Mouse (Mus musculus) spleen, embryonic (tissue): ENCODE measurements around the gene Scd2.

Experiments used
- CTCF ChIA-PET: fragments of 350-600 bp; sonication (Branson Sonifier 250); formaldehyde crosslinking; loops from one replicate; lab custom pipeline; 2022; lab: Charles Lee

The Scd2 gene

GRCm38 (mm10) chr19:44267499-44268002 lies 25.9 kb upstream of the Scd2 start:
- CTCF ChIA-PET = interaction anchor here (1.3 to 2.1 kb wide), 2 partner anchors 15 to 17 kb away, joined by 5 to 9 read pairs; no protein-coding TSS in a partner anchor

DNA sequence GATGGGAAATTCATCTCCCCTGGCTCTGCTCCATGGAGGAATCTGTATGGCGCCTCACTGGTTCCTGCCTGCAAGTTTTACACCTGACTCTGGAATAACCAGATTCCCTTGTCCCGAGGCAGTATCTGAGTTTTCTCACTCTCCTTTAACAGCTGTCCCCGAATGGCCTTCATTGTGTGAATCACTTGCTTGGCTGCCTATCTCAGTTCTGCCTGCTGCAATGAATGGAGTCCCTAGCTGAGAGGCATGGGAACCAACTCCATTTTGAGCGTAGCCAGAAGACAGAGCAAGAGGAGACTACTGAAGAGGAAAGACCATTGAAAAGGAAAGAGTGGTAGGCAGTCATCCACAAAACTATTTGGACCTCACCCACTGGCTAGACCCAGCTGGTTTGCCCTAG lies 19.8 kb upstream of the Scd2 start:
- CTCF ChIA-PET = no interaction called here

- CTCF ChIA-PET = no interaction called here
Observed at GRCm38 (mm10) chr19:44274452-44274851, 19.0 kb upstream of the Scd2 start.

DNA sequence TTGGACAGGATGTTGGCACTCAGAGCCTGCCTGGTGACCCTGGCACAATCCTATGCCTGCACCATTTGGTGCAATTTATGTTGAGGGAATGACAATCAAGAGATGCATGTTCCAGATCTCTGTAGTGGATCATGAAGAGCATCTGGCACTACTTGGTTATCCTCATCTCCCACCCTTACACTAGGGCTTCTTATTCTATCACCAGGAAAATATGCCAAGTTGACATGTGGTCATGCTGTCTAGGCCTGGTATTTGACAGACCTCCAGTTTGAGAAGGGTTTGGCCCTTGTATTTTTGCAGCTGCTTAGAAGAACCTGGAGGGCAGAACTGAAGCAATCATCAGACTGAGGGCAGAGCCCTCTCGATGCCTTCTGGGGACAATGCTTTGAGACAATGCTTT lies 18.1 kb upstream of the Scd2 start:
- CTCF ChIA-PET = no interaction called here

DNA sequence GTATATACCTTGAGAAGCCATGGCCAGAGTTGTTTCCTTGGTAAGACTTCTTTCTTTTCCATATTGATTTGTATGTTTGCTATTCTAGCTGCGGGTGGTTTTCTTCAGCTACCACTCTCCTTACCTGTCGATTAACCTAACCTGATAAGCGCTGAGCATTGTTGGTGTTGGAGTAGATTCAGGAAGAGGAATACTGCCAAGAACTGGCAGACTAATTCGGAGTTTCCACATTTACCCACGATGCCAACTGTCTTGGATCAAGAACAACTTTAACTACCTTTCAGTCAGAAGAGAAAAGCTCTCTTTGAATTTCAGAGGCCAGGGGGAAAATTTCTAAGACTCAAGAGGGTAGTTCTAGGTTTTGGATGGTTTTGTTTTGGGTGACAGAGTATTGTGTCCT lies 16.6 kb upstream of the Scd2 start:
- CTCF ChIA-PET = no interaction called here

GRCm38 (mm10) chr19:44277931-44278330 lies 15.5 kb upstream of the Scd2 start:
- CTCF ChIA-PET = interaction anchor here (0.7 kb wide), 1 partner anchor 137 kb away, joined by 3 read pairs; no protein-coding TSS in a partner anchor

DNA sequence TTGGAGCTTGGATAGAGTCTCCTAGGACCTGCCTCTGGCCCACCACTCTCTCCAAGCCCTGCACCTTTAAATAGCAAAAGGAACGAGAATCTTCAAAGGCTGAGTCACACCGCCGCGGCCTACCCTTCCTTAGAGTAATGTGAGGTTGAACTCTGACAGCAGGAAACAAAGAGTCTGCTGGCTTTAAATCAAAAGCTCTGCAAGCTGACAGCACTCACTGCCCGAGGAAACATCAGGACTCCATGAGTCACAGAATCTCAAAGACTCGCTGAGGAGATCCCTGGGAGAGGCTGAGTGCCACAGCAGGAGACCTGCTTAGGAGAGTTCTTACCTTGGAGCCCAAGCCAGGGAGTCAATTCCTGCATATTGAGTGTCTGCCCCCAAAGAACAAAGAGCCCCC lies 12.7 kb upstream of the Scd2 start:
- CTCF ChIA-PET = interaction anchor here (1.8 kb wide), 1 partner anchor 17 kb away, joined by 4 read pairs; no protein-coding TSS in a partner anchor

- CTCF ChIA-PET = interaction anchor here (1.2 to 1.8 kb wide), 2 partner anchors 14 to 18 kb away, joined by 4 to 5 read pairs; no protein-coding TSS in a partner anchor
Observed at GRCm38 (mm10) chr19:44281825-44282447, 11.5 kb upstream of the Scd2 start.

DNA sequence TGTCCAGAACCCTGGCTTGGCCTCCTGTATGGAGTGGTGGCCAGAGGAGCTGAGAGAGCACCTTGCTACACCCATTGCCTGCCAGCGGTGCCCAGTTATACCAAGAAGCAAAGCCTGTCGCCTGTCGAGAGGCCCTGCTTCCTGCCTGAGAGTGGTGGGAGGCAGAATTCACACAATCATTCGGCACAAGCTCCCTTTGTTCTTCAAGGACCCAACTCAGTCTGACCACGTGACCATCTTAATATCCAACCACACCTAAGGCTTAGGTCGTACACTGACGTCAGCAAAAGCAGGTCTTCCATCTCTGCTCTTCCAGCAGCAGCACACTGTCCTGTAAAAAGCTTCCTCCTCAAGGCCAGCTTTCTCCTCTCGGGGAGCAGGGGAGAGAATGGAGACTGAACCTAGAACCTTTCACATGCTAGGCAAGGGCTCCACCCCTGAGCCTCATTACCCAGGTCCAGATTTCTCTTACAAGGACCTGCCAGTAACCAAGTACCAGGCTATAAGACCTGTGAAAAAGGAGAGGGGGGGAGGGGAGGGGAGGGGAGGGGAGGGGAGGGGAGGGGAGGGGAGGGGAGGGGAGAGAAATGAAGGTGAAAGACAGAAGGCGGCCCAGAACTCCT lies 10.8 kb upstream of the Scd2 start:
- CTCF ChIA-PET = interaction anchor here (1.2 kb wide), 1 partner anchor 15 kb away, joined by 5 read pairs; no protein-coding TSS in a partner anchor

DNA sequence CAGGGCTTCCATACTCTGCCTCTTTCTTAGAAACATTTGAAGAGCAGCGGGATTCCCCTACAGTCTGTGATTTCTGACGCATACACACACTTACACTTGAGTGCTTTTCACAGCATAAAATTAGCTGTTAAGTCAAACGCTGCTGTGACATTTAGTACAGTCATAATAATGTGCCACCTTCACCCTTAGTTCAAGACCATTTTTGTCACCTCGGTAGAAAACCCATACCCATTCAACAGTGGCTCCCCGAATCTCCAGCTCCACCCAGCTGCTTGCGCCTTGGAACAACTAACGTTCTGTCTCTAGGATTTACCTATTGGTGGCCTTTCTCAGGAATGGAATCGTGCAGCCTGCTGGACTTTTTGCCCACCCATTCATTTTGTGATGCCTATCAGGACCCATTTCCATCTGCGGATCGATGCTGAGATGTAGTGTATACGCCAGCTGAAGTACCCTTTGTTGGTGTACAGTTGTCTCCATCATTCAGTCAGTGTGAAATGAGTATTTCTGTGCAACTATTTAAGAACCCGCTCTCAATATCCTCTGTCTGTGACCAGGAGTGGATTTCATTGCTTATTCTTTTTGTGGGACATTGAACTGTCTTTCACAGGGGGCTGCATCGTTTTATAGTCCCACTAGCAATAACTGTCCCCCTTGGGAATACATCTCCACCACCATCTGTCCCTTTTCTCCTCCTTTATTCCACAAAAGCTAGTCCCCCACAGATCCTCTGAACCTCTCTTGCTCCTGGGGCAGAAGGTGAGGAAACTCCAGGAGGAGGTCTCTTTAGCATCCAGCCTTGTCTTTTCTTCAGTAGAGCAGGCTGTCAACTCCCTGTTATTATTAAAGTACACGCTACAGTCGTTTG lies 10.1 kb upstream of the Scd2 start:
- CTCF ChIA-PET = interaction anchor here (0.6 to 1.2 kb wide), 3 partner anchors 10 to 104 kb away, joined by 3 to 5 read pairs (median 4); partner anchors contain the start of gene Scd2

GRCm38 (mm10) chr19:44284025-44284695 lies 9.3 kb upstream of the Scd2 start:
- CTCF ChIA-PET = interaction anchor here (0.6 to 0.9 kb wide), 2 partner anchors 9 to 105 kb away, joined by 3 to 4 read pairs; partner anchors contain the start of gene Scd2

DNA sequence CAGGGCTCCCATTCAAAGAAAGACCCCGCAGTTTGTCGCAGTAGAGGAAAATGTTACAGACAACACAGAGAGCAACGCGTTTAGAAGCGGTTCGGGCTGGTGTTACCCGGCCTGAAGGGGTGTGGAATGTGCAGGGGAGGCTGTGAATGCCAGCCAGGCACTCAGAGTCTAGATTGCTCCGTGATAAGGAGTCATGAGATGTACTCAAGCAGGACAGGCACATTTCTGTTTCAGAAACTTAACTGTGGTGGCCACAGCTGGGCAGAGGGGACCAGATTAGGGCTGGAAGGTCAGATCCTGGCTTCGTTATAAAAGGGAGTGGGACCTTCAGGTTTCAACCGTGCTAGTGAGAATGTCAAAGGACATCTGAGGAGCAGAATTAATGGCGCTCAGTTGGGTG lies 8.8 kb upstream of the Scd2 start:
- CTCF ChIA-PET = interaction anchor here (0.6 kb wide), 1 partner anchor 788 kb away, joined by 3 read pairs; no protein-coding TSS in a partner anchor

- CTCF ChIA-PET = interaction anchor here (0.6 kb wide), 1 partner anchor 789 kb away, joined by 3 read pairs; no protein-coding TSS in a partner anchor
Observed at GRCm38 (mm10) chr19:44285554-44285953, 7.9 kb upstream of the Scd2 start.

DNA sequence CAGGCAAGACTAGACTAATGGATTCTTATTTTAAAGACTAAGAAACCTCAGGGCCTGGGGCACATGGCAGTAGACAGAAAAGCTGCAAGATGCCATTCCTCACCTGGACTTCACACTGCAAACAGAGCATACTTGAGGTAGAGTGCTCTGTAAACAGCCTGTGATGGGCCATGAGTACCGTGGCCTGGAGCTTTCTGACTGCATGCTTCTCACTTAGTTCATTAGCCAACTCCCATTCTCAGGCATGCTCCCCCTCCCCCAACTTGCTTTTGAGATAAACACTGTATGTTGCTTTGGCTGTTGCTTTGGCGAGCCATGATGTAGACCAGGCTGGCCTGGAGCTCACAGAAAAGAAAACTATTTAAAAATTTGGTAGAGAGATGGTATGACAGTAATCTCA lies 7.4 kb upstream of the Scd2 start:
- CTCF ChIA-PET = no interaction called here

- CTCF ChIA-PET = no interaction called here
Observed at GRCm38 (mm10) chr19:44287415-44288110, 5.9 kb upstream of the Scd2 start.

- CTCF ChIA-PET = no interaction called here
Observed at GRCm38 (mm10) chr19:44292083-44292482, 1.4 kb upstream of the Scd2 start.

DNA sequence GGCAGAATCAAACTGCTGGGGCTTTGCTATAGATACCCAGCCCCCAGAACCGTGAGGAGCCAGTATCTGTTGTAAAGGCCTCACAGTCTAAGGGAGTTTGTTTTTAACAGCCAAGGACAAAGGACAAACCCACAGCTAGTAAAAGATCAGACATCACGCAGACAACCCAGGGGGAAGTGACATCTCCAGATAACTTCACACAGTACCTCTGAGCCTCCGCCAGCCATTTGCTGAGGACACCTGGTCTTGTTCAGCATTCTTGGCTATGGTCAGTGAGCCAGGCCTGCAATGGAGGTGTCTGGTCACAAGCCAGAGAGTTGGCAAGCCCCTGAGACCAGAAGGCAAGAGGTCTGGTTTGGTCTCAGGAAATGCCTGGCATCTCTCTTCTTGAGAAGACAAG lies 991 bp upstream of the Scd2 start:
- CTCF ChIA-PET = no interaction called here

DNA sequence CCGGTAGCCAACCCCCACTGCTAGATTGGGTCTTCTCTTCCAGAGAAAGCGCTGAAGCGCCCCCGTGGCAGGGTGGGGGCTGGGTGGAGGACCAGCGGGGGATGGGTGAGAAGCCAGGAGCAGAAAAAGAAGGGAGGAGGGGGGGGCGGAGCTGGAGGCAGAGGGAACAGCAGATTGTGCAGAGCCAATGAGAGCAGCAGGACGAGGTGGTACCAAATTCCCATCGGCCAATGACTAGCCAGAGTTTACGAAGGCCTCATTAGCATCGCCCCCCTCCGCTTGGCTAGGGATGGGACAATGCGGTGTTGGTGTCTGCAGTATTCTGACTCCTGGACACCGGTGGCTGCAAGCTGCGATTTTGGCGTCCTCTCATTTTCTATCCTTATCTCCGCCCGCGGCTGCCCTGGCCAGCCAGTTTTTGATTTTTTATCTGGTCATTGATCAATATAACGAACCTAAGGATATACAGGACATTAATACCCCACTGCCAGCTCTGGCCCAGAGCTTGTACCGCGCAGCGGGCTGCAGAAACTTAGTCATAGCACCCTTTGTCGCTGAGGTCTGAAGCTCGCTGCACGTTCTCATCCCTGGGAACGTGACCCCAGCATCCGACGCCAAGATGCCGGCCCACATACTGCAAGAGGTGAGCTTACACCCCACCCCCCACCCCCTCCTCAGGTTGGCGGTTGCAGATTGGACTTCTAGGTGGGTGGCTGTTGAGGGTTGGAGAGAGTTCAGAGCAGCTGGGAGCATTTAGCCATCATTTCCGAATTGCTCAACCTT lies 486 bp downstream of the Scd2 start:
- CTCF ChIA-PET = interaction anchor here (0.6 to 1.5 kb wide), 4 partner anchors 11 to 114 kb away, joined by 3 to 15 read pairs (median 4); no protein-coding TSS in a partner anchor

DNA sequence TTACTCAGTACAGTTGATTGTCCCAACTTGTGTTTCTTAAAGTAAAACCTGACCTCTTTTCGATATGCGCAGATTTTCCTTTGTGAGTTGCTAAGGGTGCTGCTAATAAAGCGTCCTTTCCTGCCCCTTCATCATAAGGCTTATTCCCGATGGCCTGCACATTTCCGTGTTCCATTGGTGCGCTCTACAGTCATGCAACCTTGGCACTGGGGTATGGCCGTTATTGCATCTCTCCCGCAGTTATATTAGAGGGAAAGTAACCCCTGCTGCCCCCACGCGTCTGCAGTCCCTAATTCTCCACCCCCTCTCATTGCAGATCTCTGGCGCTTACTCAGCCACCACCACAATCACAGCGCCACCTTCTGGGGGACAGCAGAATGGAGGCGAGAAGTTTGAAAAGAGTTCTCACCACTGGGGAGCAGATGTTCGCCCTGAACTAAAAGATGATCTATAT lies 1.1 kb downstream of the Scd2 start:
- CTCF ChIA-PET = interaction anchor here (0.6 to 1.5 kb wide), 4 partner anchors 39 to 114 kb away, joined by 3 to 15 read pairs (median 4); no protein-coding TSS in a partner anchor
